Mouse (Mus musculus) heart, adult 2 months (tissue): ENCODE results near the gene BC035044.

Source experiments
- CTCF ChIP-seq: fragments of 200-600 bp; IDR thresholded peaks from 2 replicates; pipeline ENCODE4 v1.8.1; 2022; ENCODE audit warnings: antibody characterized with exemption, mild to moderate bottlenecking, moderate library complexity
- POLR2A ChIP-seq: fragments of 200-500 bp; IDR thresholded peaks from 2 replicates; pipeline ENCODE4 v1.6.1; 2011; ENCODE audit warnings: mild to moderate bottlenecking, low read depth, low read length, control low read depth; ENCODE audit not compliant: insufficient read depth

GRCm38 (mm10) chr6:128826132-128826531 is 64.8 kb downstream of the BC035044 start, which contains the start of the genes Gm44511 and Klrb1b:
- TF ChIP-seq CTCF (no peak), POLR2A (no peak)
